In the genomic region with DNA sequence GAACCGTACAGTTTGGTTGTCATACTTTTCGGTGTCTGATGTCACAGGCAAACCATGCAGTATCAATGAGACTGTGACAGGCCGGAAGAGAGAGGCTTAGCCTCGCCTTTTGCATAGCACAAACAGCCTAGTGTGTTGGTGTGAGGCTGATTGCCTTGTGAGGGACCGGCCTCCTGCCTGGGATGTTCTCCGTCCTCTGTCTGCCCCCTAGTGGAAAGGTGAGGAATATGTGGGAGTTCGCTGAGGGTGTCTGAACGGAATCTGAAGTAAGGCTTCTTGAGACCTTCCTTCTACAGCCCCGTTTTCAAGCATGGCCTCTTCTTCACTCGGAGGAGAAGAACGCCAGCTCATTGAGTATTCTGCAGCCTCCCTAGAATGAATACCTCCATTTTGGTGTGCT, we compare ENCODE assay signal across 8 mouse cellular contexts.
DNase-seq lines count a peak whose midpoint lies in the region; ATAC-seq and TF ChIP-seq lines count a peak whose summit lies in the region.

No protein-coding gene starts in this region.

- 5% methylated on average over 11 of the region's 11 CpGs for WGBS in heart, embryonic 11.5 days (ENCODE audit: insufficient replicate concordance)
- WGBS in kidney, embryonic 15.5 days = 2% methylated on average over 11 of the region's 11 CpGs
- 3% methylated on average over 11 of the region's 11 CpGs for WGBS in limb, embryonic 15.5 days

- no peak overlapping the region for H3K4me3 ChIP-seq in embryonic fibroblast, embryonic 13.5 days (ENCODE audit: insufficient read depth, low read length)
- H3K4me3 ChIP-seq in heart, embryonic 11.5 days (ENCODE audit: low read depth, low read length) = 0 out of 2 replicates have a peak overlapping the region, but pooled peaks have one; percentile 12
- no peak overlapping the region for H3K4me3 ChIP-seq in kidney, embryonic 15.5 days (replicated peaks)
- H3K4me3 ChIP-seq in limb, embryonic 15.5 days = no peak overlapping the region

- no peak overlapping the region for H3K27ac ChIP-seq in embryonic fibroblast, embryonic 13.5 days (ENCODE audit: insufficient read depth, low read length)
- no peak overlapping the region for H3K27ac ChIP-seq in heart, embryonic 11.5 days (ENCODE audit: low read depth, low read length)
- H3K27ac ChIP-seq in kidney, embryonic 15.5 days = no peak overlapping the region
- no peak overlapping the region for H3K27ac ChIP-seq in limb, embryonic 15.5 days

- DNase-seq in B cell, adult 2 months = peak; percentile 77 to 78
- peak; percentile 94 for DNase-seq in brain, adult 2 months (ENCODE audit: low read depth, low spot score)
- peak; percentile 29 to 48 for DNase-seq in monocyte, adult 2 months (ENCODE audit: low read depth in 1 of 2, low spot score in 2 of 2)
- peak; percentile 21 to 61 for DNase-seq in spleen, postnatal 14 days (ENCODE audit: low spot score in 2 of 2)

- peak overlapping the region; percentile 51 for H3K4me2 ChIP-seq in heart, embryonic 11.5 days
- peak overlapping the region; percentile 31 for H3K4me2 ChIP-seq in kidney, embryonic 15.5 days
- H3K4me2 ChIP-seq in limb, embryonic 15.5 days = peak overlapping the region; percentile 27; the same call in 1 of the 2 replicates

- H3K27me3 ChIP-seq in heart, embryonic 11.5 days (ENCODE audit: control insufficient read depth, insufficient read depth, low read length) = no peaks in the 10 kb centered on the region
- no peaks in the 10 kb centered on the region; the same call in 1 of the 2 replicates for H3K27me3 ChIP-seq in kidney, embryonic 15.5 days
- H3K27me3 ChIP-seq in limb, embryonic 15.5 days = 0 out of 2 replicates have a peak, but pooled peaks cover 9% of the 10 kb centered on the region

- TF ChIP-seq CTCF in embryonic fibroblast, embryonic 13.5 days (IDR thresholded peaks at IDR 0.05; ENCODE audit: borderline replicate concordance, insufficient read depth, low read length) = peak; percentile 89

- peaks cover 3% of the 10 kb centered on the region; the same call in 1 of the 2 replicates for H3K4me1 ChIP-seq in embryonic fibroblast, embryonic 13.5 days (ENCODE audit: control insufficient read depth, insufficient read depth, low read length)
- H3K4me1 ChIP-seq in heart, embryonic 11.5 days (ENCODE audit: control insufficient read depth, insufficient read depth, low read length) = peaks cover 31% of the 10 kb centered on the region
- H3K4me1 ChIP-seq in kidney, embryonic 15.5 days = peaks cover 39% of the 10 kb centered on the region
- peaks cover 25% of the 10 kb centered on the region for H3K4me1 ChIP-seq in limb, embryonic 15.5 days

- H3K9ac ChIP-seq in heart, embryonic 11.5 days (ENCODE audit: low read depth, low read length) = 0 out of 2 replicates have a peak overlapping the region, but pooled peaks have one; percentile 29
- H3K9ac ChIP-seq in kidney, embryonic 15.5 days = no peak overlapping the region
- H3K9ac ChIP-seq in limb, embryonic 15.5 days = no peak overlapping the region

- peak; percentile 61; the same call in 1 of the 2 replicates for ATAC-seq in heart, embryonic 11.5 days (replicated peaks; ENCODE audit: insufficient number of reproducible peaks, low FRiP score, low TSS enrichment)
- ATAC-seq in kidney, embryonic 15.5 days (replicated peaks; ENCODE audit: low FRiP score) = peak; percentile 73
- ATAC-seq in limb, embryonic 15.5 days (ENCODE audit: insufficient number of reproducible peaks, low FRiP score, low TSS enrichment, low read depth) = peak; percentile 77; the same call in 1 of the 2 replicates

- H3K36me3 ChIP-seq in heart, embryonic 11.5 days (ENCODE audit: control insufficient read depth, insufficient read depth, low read length) = no peaks in the 10 kb centered on the region
- H3K36me3 ChIP-seq in kidney, embryonic 15.5 days = no peaks in the 10 kb centered on the region
- no peaks in the 10 kb centered on the region for H3K36me3 ChIP-seq in limb, embryonic 15.5 days

- TF ChIP-seq POLR2A in embryonic fibroblast, embryonic 13.5 days (IDR thresholded peaks at IDR 0.05; ENCODE audit: low read depth, low read length) = no peak

- H3K9me3 ChIP-seq in heart, embryonic 11.5 days (replicated peaks; ENCODE audit: control insufficient read depth, low read length) = no peaks in the 10 kb centered on the region
- H3K9me3 ChIP-seq in kidney, embryonic 15.5 days (replicated peaks) = no peaks in the 10 kb centered on the region
- H3K9me3 ChIP-seq in limb, embryonic 15.5 days = no peaks in the 10 kb centered on the region

Comparison
In these comparisons a context has a peak if more than half of its experiments do, and no peak if none do; other contexts are left out.
1. DNase-seq: peak in every context shown above with its lines; median percentile 94 in brain, adult 2 months; 78 in B cell, adult 2 months; 41 in spleen, postnatal 14 days; 38 in monocyte, adult 2 months.